Mouse (Mus musculus) stomach, embryonic 15.5 days (tissue): ENCODE results near the gene Vps35. TPM values are rescaled to one million over a fixed set of nuclear protein-coding genes. Genes with fewer than 3 reads are reported as not detected.

ENCODE experiments used
- ATAC-seq: fragments of 200-750 bp; cut with Nextera tagmentation; 2 replicates; pipeline ENCODE4 v1.8.0; 2017; ENCODE audit warnings: low read depth, moderate number of reproducible peaks, moderate TSS enrichment; ENCODE audit not compliant: insufficient read depth, low FRiP score
- H3K27ac ChIP-seq: fragments of 300-500 bp; sonication (generic); 2 replicates; pipeline ENCODE4 v1.5.1; 2015; ENCODE audit warnings: mild to moderate bottlenecking, inconsistent platforms
- H3K27me3 ChIP-seq: fragments of 300-500 bp; sonication (generic); replicated peaks from 2 replicates; pipeline ENCODE4 v1.6.1; 2015; ENCODE audit warnings: inconsistent platforms
- H3K36me3 ChIP-seq: fragments of 300-500 bp; sonication (generic); 2 replicates; pipeline ENCODE4 v1.6.1; 2015; ENCODE audit warnings: inconsistent platforms
- H3K4me1 ChIP-seq: fragments of 300-500 bp; sonication (generic); 2 replicates; pipeline ENCODE4 v1.6.1; 2015; ENCODE audit warnings: inconsistent platforms
- H3K4me2 ChIP-seq: fragments of 300-500 bp; sonication (generic); 2 replicates; pipeline ENCODE4 v1.6.1; 2015; ENCODE audit warnings: mild to moderate bottlenecking, inconsistent platforms
- H3K4me3 ChIP-seq: fragments of 300-500 bp; sonication (generic); replicated peaks from 2 replicates; pipeline ENCODE4 v1.5.1; 2015; ENCODE audit warnings: inconsistent platforms
- H3K9ac ChIP-seq: fragments of 300-500 bp; sonication (generic); 2 replicates; pipeline ENCODE4 v1.6.1; 2015; ENCODE audit warnings: inconsistent platforms
- H3K9me3 ChIP-seq: fragments of 300-500 bp; sonication (generic); 2 replicates; pipeline ENCODE4 v1.6.1; 2016; ENCODE audit warnings: inconsistent platforms
- WGBS: fragments of 180-500 bp; shearing (Covaris S2); methylation state at CpG from one replicate; pipeline ENCODE4 v1.1.7; 2015; 5-methylcytosine and 5-hydroxymethylcytosine counted together
- polyA plus RNA-seq: library from polyadenylated mRNA; unstranded; fragments of >200 nt; fragmentation: Nextera tagmentation; extraction: Ambion mirVana; gene quantifications from 2 replicates; pipeline ENCODE4 v1.2.1, GENCODE M21; 2015

Gene Vps35
- polyA plus RNA-seq, 1 experiment from 2014 or later = 131 TPM

DNA sequence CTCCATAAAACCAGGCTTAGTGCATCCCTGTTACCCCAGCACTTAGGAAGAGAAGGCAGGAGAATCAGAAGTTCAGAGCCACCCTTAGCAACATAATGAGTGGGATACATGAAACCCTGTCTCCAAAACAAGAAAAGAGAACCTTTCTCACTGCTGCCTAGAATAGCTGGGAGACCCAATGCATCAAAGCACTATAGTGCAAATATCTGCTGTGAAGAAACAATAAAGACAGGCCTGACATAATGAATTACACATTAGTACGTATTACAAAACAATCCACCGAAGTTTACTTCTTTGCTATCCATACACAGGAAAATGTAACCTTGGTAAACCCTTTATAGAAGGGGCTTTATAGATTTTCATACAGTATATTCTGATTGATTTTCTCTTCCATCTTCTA is 9.0 kb upstream of the Vps35 start:
- 87% methylated on average over 2 of the region's 2 CpGs for WGBS
- Histone ChIP-seq H3K9me3 (no peaks in the 10 kb centered on the region), H3K27ac (no peak overlapping the region), H3K4me3 (no peak overlapping the region), H3K4me2 (no peak overlapping the region), H3K36me3 (peaks cover 27% of the 10 kb centered on the region), H3K4me1 (no peaks in the 10 kb centered on the region), H3K9ac (no peak overlapping the region), H3K27me3 (no peaks in the 10 kb centered on the region)
- ATAC-seq = no peak

DNA sequence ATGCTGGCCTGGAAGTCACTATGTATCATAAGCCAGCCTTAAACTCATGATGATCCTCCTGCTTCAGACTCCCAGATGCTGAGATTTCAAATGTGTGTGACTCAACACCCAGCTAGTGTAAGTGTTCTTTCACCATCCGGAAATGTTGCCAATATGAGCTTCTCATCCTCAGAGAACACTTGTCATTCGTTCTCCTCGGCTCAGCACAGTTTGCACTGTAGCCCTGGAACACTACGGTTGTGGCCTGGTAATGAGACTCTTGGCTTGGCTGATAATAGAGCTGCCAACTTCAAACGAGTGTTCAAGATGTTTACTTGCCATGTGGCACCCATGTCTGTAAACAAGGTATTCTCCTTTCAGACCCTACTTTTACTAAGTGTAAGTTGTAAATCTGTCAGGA is 3.9 kb upstream of the Vps35 start:
- ATAC-seq = no peak
- Histone ChIP-seq H3K9ac (no peak overlapping the region), H3K4me3 (no peak overlapping the region), H3K27me3 (no peaks in the 10 kb centered on the region), H3K4me1 (peaks cover 6% of the 10 kb centered on the region; the same call in 1 of the 2 replicates), H3K36me3 (peaks cover 26% of the 10 kb centered on the region), H3K4me2 (no peak overlapping the region), H3K9me3 (no peaks in the 10 kb centered on the region), H3K27ac (no peak overlapping the region)
- 84% methylated on average over 5 of the region's 5 CpGs for WGBS

DNA sequence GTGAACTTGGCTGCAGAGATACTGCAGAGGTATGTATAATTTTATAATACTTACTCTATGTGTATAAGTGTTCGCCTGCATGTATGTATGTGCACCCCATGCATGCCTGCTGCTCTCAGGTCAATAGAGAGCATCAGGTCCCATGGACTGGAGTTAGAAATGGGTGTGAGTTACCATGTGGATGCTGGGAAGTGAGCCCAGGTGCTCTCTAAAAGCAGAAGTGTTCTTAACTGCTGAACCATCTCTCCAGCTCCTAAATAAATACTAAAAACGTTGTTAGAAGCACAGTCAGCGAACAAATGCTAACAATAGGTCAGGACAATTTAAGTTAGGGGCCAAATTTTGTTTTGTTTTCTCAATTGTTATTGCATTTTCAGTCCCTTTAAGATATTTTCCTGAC is 3.3 kb upstream of the Vps35 start:
- peaks cover 7% of the 10 kb centered on the region; the same call in 1 of the 2 replicates for H3K4me1 ChIP-seq
- H3K4me2 ChIP-seq = no peak overlapping the region
- no peak overlapping the region for H3K27ac ChIP-seq
- WGBS = 84% methylated on average over 3 of the region's 3 CpGs
- no peaks in the 10 kb centered on the region for H3K9me3 ChIP-seq
- peaks cover 22% of the 10 kb centered on the region for H3K36me3 ChIP-seq
- no peaks in the 10 kb centered on the region for H3K27me3 ChIP-seq
- ATAC-seq = no peak
- no peak overlapping the region for H3K4me3 ChIP-seq
- H3K9ac ChIP-seq = no peak overlapping the region

GRCm38 (mm10) chr8:85301941-85302340 is 2.3 kb upstream of the Vps35 start:
- Histone ChIP-seq H3K4me1 (peaks cover 12% of the 10 kb centered on the region; the same call in 1 of the 2 replicates), H3K4me3 (no peak overlapping the region), H3K4me2 (no peak overlapping the region), H3K36me3 (peaks cover 18% of the 10 kb centered on the region), H3K9ac (no peak overlapping the region), H3K9me3 (no peaks in the 10 kb centered on the region), H3K27ac (no peak overlapping the region), H3K27me3 (no peaks in the 10 kb centered on the region)
- ATAC-seq = no peak
- WGBS = 18% methylated on average over 1 of the region's 1 CpGs

- H3K9me3 ChIP-seq = no peaks in the 10 kb centered on the region
- WGBS = under 1% methylated on average over 49 of the region's 53 CpGs
- H3K27me3 ChIP-seq = no peaks in the 10 kb centered on the region
- peak overlapping the region; percentile 86 for H3K9ac ChIP-seq
- peak overlapping the region; percentile 84 for H3K4me3 ChIP-seq
- H3K4me2 ChIP-seq = peak overlapping the region; percentile 63
- 0 out of 2 replicates have a peak, but pooled peaks cover 3% of the 10 kb centered on the region for H3K36me3 ChIP-seq
- H3K27ac ChIP-seq = peak overlapping the region; percentile 96
- peak; percentile 1; the same call in 1 of the 2 replicates for ATAC-seq
- H3K4me1 ChIP-seq = peaks cover 12% of the 10 kb centered on the region; the same call in 1 of the 2 replicates
Observed at GRCm38 (mm10) chr8:85298600-85299433, 785 bp downstream of the Vps35 start.

DNA sequence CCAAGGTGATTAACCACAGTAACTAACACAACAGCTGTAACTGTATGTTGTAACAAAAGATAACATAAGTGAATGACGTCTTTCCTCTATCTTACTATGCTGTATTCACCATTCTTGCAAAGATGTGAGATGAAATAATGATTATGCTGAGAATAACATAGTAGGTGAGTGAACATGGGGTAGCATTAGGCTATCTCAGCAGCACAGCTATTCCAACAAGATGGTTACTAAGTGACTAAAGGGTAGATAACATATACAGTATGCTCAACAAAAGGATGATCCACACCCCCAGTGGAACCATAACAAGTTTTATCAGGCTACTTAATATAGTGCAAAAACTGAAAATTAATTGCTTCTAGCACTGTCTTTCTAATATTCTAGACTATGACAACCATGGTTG is 12.8 kb downstream of the Vps35 start:
- no peaks in the 10 kb centered on the region for H3K9me3 ChIP-seq
- WGBS = 78% methylated on average over 1 of the region's 1 CpGs
- no peak overlapping the region for H3K4me3 ChIP-seq
- no peaks in the 10 kb centered on the region for H3K4me1 ChIP-seq
- no peak overlapping the region for H3K4me2 ChIP-seq
- no peak overlapping the region for H3K9ac ChIP-seq
- H3K36me3 ChIP-seq = peaks cover 37% of the 10 kb centered on the region
- no peak for ATAC-seq
- H3K27me3 ChIP-seq = no peaks in the 10 kb centered on the region
- no peak overlapping the region for H3K27ac ChIP-seq

- Histone ChIP-seq H3K4me2 (no peak overlapping the region), H3K4me1 (no peaks in the 10 kb centered on the region), H3K27me3 (no peaks in the 10 kb centered on the region), H3K27ac (no peak overlapping the region), H3K4me3 (no peak overlapping the region), H3K9me3 (no peaks in the 10 kb centered on the region), H3K9ac (no peak overlapping the region), H3K36me3 (no peaks in the 10 kb centered on the region)
- ATAC-seq = no peak
- 70% methylated on average over 1 of the region's 1 CpGs for WGBS
Observed at GRCm38 (mm10) chr8:85227297-85227696, 72.3 kb downstream of the Vps35 start.

GRCm38 (mm10) chr8:85225688-85226087 is 73.9 kb downstream of the Vps35 start, which contains the start of gene Olfr371:
Gene Olfr371 (plus strand): TSS chr8:85225988.
- H3K27ac ChIP-seq = no peak within 1 kb of the TSS
- H3K9ac ChIP-seq = no peak within 1 kb of the TSS
- H3K27me3 ChIP-seq = no peaks in the 10 kb centered on the region
- no peak for ATAC-seq
- WGBS = 18% methylated on average over 1 of the region's 1 CpGs
- no peaks in the 10 kb centered on the region for H3K4me1 ChIP-seq
- H3K36me3 ChIP-seq = no peaks in the 10 kb centered on the region
- no peak within 1 kb of the TSS for H3K4me2 ChIP-seq
- H3K4me3 ChIP-seq = no peak within 1 kb of the TSS
- no peaks in the 10 kb centered on the region for H3K9me3 ChIP-seq

GRCm38 (mm10) chr8:85220992-85221391 is 78.6 kb downstream of the Vps35 start:
- Histone ChIP-seq H3K9me3 (no peaks in the 10 kb centered on the region), H3K27ac (no peak overlapping the region), H3K36me3 (no peaks in the 10 kb centered on the region), H3K27me3 (no peaks in the 10 kb centered on the region), H3K4me1 (no peaks in the 10 kb centered on the region), H3K4me3 (no peak overlapping the region), H3K9ac (no peak overlapping the region), H3K4me2 (no peak overlapping the region)
- 47% methylated on average over 6 of the region's 6 CpGs for WGBS
- peak; percentile 50; the same call in 1 of the 2 replicates for ATAC-seq

DNA sequence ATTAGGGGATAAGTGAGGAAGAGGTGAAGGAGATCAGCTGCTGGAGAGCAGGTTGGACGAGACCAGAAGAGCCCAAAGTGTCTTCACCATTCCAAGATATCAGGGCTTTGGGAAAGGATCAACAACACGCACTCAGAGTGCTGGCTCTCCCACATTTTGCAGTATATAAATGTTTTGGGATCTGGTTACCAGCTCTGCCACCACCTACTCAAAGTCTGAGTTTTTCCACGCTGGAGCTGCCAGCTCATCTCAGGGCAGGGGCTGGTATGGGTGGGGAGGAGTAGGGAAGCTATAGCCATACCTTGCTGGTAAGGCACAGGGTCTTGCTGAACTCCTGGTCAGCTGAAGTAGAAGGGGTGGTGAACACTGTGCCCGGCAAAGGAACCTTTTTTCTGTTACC is 79.4 kb downstream of the Vps35 start:
- Histone ChIP-seq H3K27ac (no peak overlapping the region), H3K4me1 (no peaks in the 10 kb centered on the region), H3K4me3 (no peak overlapping the region), H3K36me3 (no peaks in the 10 kb centered on the region), H3K9me3 (no peaks in the 10 kb centered on the region), H3K27me3 (no peaks in the 10 kb centered on the region), H3K4me2 (no peak overlapping the region), H3K9ac (no peak overlapping the region)
- ATAC-seq = no peak
- WGBS = 79% methylated on average over 4 of the region's 4 CpGs
